Mouse (Mus musculus): ENCODE results near the gene Abcc1.
A peak's percentile ranks its signal among the peaks of the same experiment; 100 is the strongest.

The Abcc1 gene

DNA sequence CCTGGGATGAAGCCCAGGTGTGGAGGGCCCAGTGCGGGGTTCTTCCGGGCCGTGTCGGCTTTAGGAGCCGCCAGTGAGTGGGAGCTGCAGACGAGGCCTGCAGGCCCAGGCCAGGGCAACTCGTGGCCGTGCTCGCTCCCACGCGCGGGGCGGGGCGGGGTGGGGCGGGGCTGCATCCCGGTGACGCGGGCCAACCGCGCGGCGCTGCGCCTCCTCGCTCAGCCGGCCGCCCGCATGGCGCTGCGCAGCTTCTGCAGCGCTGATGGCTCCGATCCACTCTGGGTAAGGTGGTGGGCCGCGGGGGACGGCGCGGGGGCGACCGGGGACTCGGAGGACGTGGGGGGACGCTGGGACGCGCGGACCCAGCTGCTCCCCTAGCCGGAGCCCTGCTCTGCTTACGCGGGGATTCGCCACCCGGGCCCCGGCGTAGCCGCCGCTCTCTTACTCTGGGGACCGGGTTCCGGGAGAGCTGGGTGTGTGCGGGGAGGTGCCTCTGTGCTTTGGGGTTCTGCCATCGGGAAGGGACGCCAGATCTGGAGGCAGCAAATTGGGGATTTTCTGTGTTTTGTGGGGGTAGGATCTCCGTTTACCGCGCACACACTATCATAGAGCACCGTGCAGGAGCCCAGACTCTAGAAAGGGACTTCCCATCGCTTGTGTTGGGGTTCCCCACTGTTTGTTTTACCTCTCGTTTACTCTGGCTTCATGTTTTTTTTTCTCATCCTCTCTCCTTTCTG, at the start of gene Abcc1:
Gene Abcc1 (plus strand): TSS at position 197 of the 737 bp plus-strand sequence.
- peak; percentile 90 to 93 for DNase-seq

GRCm38 (mm10) chr16:14312914-14313313, 48.4 kb upstream of the Abcc1 start:
- DNase-seq: no peak

DNA sequence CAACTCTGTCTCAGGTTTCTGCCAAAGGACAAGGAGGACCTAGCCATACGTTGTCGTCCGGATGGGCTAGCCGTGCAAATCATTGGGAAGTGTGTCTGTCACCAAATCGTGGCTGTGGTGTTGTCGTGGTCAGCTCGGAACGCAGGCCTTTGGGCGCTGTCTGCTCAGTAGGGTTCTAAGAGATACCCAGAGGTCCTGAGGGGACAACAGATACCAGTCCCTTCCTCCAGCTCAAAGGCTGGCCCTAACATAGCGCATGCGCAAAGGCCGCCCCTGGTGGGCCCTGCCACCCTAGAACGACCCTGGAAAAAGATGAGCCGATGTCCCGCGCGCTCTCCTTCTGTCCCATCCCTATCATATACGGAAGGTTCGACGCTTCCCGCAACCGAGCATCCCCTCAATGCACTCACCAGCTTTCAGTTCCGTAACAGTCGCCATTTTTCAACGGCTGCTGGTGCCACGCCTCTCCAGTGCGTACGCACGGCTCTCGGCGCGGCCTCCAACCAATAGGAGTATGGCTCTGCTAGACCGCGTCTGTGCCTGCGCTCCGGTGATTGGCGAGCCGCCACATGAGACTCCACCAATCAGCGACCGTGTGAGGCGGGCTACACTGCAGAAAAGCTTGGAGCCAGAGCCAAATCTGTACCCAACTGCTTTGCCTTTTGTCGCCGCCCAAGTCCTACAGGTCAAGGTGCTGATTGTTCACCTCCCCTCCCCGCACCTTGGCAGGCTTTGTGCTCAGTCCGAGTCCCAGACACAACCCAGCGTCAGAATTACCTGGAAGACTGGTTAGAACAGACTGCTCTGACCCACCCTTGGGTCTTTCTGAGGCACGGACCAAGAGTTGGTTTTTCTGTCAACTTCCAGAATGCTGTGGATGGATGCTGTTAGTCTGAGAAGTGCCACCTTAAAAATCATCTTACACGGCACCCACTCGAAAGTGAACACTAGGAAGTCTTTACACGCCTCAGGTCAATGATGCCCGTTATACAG, 44.2 kb upstream of the Abcc1 start, which contains the start of gene Fopnl:
Gene Fopnl (minus strand): TSS at position 522 of the 993 bp plus-strand sequence.
- DNase-seq: peak; percentile 99 to 100

GRCm38 (mm10) chr16:14319681-14320080, 41.7 kb upstream of the Abcc1 start:
- DNase-seq: no peak

DNA sequence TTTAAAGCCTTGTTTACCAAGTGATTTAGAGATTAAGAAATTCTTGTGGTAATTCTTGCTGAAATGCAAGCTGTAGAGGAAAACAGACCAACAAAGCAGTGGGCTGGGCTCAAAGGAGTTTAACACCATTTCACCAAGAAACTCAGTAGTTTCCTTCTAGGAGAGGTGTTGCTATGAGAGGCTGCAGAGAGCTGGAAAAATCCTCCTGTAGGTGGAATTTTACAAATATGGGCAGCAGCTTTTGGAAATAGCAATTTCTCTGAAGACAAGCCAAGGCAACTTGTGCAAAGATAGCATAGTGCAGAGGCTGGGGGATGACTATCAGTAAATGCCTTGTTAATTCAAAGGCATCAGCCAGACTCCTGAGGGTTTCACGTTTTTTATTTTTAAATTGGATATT, 40.9 kb upstream of the Abcc1 start:
- no peak for DNase-seq

GRCm38 (mm10) chr16:14328156-14328555, 33.2 kb upstream of the Abcc1 start:
- no peak for DNase-seq

DNA sequence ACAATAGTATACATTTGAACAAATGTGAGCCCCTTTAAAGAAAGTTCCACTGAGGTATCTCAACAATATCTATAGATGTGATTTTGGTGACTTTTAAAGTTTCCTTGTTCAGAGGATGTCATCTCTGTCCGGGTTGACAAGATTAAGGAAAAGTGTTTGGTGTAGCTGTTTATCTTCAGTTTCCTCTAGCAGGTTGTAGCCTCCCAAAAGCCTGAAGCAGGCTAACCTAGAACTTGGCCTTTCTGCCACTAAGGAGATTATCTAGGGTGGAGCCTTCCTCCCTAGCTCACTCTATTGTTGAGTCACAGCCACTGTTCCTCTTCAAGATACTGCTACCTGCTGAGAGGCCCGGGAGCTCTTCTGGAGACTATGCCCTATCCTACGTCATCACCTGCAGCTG, 16.4 kb upstream of the Abcc1 start:
- no peak for DNase-seq

- DNase-seq: no peak
Observed at GRCm38 (mm10) chr16:14351571-14351970, 9.8 kb upstream of the Abcc1 start.

DNA sequence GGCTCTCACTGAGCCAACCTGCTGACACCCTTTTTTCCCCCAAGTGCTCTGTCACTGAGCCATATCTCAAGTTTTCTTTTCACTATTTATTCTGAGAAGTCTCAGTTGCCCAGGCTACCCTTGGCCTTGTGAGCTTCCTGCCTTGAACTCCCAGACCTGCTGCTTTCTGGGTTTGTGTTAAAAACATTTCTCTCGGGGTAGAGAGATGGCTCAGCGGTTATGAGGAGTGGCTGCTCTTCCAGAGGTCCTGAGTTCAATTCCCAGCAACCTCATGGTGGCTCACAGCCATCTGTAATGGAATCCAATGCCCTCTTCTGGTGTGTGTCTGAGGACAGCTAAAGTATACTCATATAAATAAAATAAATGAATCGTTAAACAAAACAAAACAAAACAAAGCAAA, 9.1 kb upstream of the Abcc1 start:
- DNase-seq: no peak

GRCm38 (mm10) chr16:14352663-14353062, 8.7 kb upstream of the Abcc1 start:
- DNase-seq: no peak

DNA sequence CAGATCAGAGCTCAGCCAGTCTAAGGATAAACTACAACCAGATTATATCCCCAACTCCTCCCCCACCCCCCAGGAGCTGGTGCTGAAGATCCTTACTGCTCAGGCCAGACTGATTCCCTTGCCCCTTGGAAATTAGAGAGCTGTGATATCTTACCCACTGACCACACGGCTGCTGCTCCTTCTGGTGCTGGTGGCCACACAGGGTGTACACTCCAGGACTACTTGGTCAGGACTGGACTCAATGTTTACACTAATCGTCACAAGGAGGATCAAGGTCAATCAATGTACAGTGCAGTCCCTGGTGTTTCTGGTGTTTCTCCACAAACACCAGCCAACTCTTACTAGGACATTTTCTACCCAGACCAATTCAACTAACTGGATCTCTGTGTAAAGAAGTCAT, 3.5 kb upstream of the Abcc1 start:
- DNase-seq: no peak

DNA sequence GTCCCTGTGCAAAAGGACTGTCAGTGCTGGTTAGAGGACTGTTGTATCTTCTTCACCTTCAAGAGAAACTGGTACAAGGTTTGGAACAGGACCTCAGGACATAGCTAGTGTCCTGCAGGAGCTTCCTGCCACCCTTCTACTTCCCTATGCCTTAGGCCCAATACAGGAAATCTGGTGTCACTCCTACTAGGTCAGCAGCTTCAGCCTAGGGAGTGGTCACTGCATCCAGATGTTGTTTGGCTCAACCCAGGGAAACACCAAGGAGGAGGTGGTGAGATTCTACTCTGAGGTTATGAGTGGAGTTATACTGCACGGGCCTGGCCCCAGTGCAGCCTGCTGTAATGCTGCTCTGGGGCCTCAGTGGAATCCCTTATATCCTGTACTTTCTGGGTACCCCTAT, 2.8 kb upstream of the Abcc1 start:
- DNase-seq: no peak

- DNase-seq: no peak
Observed at GRCm38 (mm10) chr16:14360931-14361330, 427 bp upstream of the Abcc1 start.

DNA sequence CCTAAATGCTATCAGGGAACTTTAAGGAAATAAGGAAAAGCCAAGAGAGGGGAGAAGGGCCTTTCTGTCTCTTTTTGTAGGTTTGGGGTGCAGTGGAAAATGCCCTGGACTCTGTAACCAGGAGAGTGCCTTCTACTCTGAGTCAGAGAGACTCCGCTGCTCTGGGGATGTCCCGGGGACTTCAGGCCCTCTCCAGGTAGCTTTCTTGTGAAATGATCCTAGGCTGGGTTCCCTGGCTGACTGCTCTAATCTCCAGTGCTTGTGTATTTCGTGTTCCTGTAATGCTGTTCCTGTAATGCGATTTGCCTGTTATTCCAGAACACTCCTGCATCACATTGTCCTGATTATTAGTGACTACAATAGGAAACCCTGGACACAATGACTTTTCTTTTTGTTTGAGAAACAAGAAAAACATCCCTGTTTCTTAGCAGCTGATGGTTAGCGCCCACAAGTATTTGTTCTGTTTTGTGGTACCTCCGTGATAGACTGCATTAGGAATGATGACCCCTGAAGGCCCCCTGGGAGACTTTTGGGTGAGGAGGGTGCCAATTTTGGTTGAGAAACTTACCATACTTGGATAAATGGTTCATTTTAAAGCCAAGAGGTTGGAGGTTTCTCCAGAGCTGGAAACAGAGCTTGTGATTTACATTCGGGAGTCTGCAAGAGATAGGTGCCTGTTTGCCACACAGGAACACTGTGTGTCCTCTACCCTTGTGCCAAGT, 902 bp downstream of the Abcc1 start:
- DNase-seq: peak; percentile 34 to 35

GRCm38 (mm10) chr16:14363496-14363895, 2.1 kb downstream of the Abcc1 start:
- DNase-seq: no peak

DNA sequence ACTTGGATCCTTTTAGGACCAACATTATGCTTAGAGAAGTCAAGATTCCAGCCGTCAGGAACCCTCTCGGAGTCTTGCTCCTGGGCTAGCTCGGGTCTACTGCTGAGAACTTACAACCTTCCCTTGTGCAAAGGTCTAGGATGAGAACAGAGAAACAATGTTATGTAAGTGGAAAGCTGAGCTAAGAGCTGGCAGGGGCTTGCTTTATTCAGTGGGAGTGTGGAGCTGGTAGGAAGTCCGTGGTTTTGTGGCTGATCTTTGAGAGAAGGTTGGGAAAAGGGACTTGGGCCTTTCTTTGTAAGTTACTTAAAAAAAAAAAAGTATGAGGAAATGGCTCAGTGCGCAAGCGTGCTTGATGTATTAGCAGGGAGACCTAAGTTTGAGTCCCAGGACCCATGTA, 2.7 kb downstream of the Abcc1 start:
- no peak for DNase-seq

- no peak for DNase-seq
Observed at GRCm38 (mm10) chr16:14365457-14365856, 4.1 kb downstream of the Abcc1 start.

DNA sequence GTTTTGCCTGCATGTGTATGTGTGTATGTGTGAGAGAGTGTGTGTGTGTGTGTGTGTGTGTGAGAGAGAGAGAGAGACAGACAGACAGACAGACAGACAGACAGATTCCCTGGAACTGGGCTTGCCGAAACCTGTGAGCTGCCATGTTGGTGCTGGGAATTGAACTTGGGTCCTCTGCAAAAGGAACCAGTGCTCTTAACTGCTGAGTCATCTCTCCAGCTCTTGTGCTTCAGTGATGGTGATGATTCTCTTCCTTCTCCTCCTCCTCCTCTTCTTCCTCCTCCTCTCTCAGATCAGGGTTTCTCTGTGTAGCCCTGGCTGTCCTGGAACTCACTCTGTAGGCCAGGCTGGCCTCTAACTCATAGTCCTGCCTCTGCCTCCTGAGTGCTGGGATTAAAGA, 4.7 kb downstream of the Abcc1 start:
- no peak for DNase-seq

DNA sequence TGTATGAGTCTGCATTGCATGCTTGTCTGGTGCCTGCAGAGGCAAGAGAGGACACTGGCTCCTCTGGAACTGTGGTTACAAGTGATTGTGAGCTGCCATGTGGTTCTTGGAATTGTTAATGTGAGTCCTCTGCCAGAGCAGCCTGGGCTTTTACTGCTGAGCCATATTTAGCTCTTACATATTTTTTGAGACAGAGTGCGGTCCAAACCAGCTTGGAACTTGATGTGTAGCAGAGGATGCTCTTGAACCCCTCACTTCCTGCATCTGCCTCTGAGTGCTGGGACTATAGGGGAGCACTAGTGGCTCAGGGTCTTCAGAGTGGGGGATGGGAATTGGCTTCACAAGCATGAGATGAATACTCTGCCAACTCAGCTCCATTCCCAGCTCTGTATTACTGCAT, 10.0 kb downstream of the Abcc1 start:
- peak; percentile 45 to 48 for DNase-seq

DNA sequence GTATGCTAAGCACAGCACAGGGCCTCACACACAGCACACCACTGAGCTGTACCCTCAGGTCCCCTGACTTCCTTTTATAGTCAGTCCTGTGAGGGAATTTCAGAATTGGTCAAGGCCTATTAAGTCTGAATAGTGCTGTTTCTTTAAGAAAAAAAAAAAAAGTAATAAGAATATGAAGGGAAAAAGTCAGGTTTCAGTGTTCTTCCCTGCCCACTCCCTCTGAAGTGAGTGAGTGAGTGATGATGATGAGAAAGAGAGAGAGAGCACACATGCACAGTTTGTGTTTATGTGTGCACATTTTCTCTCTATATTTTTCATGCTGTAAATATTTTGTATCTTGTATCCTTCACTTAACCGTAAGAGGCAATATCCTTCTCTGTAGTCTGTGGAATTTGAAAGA, 11.0 kb downstream of the Abcc1 start:
- no peak for DNase-seq

GRCm38 (mm10) chr16:14372817-14373301, 11.5 kb downstream of the Abcc1 start:
- no peak for DNase-seq

GRCm38 (mm10) chr16:14375942-14376341, 14.6 kb downstream of the Abcc1 start:
- no peak for DNase-seq

GRCm38 (mm10) chr16:14376352-14376751, 15.0 kb downstream of the Abcc1 start:
- DNase-seq: no peak
